Mouse (Mus musculus) forebrain, postnatal 0 days (tissue): ENCODE measurements at regions not wholly inside any gene's neighbourhood (a gene's known extent, or its start where the extent isn't known, plus 50 kb on each side); places are given as distances from the start of the nearest gene placed in this dataset.
A peak's percentile ranks its signal among the peaks of the same experiment; 100 is the strongest.

Source experiments
- ATAC-seq: fragments of 200-750 bp; cut with Nextera tagmentation; 2 replicates; pipeline ENCODE4 v1.8.0; 2017; ENCODE audit warnings: mild to moderate bottlenecking, moderate library complexity
- DNase-seq: peaks from one replicate; pipeline ENCODE4 v3.0.0-alpha.2; 2015
- H3K27ac ChIP-seq: fragments of 300-500 bp; sonication (generic); 2 replicates; pipeline ENCODE4 v1.5.1; 2014; ENCODE audit warnings: low read depth, mild to moderate bottlenecking, antibody characterized with exemption, low read length, moderate library complexity, mixed read lengths
- H3K27me3 ChIP-seq: fragments of 300-500 bp; sonication (generic); 2 replicates; pipeline ENCODE4 v1.6.1; 2014; ENCODE audit warnings: mild to moderate bottlenecking, low read length, mixed read lengths; ENCODE audit not compliant: insufficient read depth
- H3K36me3 ChIP-seq: fragments of 300-500 bp; sonication (generic); 2 replicates; pipeline ENCODE4 v1.6.1; 2014; ENCODE audit warnings: mild to moderate bottlenecking, moderate library complexity; ENCODE audit not compliant: insufficient read depth
- H3K4me1 ChIP-seq: fragments of 300-500 bp; sonication (generic); 2 replicates; pipeline ENCODE4 v1.6.1; 2014; ENCODE audit warnings: antibody characterized with exemption; ENCODE audit not compliant: insufficient read depth
- H3K4me2 ChIP-seq: fragments of 300-500 bp; sonication (generic); 2 replicates; pipeline ENCODE4 v1.6.1; 2014; ENCODE audit warnings: low read depth, mild to moderate bottlenecking, moderate library complexity
- H3K4me3 ChIP-seq: fragments of 300-500 bp; sonication (generic); 2 replicates; pipeline ENCODE4 v1.5.1; 2014; ENCODE audit warnings: low read depth, low read length, mixed read lengths
- H3K9ac ChIP-seq: fragments of 300-500 bp; sonication (generic); 2 replicates; pipeline ENCODE4 v1.6.1; 2014; ENCODE audit warnings: mild to moderate bottlenecking
- H3K9me3 ChIP-seq: fragments of 300-500 bp; sonication (generic); 2 replicates; pipeline ENCODE4 v1.6.1; 2016; ENCODE audit warnings: low read length
- CTCF ChIP-seq: sonication (generic); IDR thresholded peaks from 2 replicates; pipeline ENCODE4 v1.5.1; 2016; ENCODE audit warnings: antibody characterized with exemption, control low read depth, low read depth
- WGBS: fragments of 180-500 bp; shearing (Covaris S2); extraction: QIAGEN DNeasy Blood & Tissue Kit; methylation state at CpG from one replicate; pipeline ENCODE4 v1.1.7; 2014; 5-methylcytosine and 5-hydroxymethylcytosine counted together

DNA sequence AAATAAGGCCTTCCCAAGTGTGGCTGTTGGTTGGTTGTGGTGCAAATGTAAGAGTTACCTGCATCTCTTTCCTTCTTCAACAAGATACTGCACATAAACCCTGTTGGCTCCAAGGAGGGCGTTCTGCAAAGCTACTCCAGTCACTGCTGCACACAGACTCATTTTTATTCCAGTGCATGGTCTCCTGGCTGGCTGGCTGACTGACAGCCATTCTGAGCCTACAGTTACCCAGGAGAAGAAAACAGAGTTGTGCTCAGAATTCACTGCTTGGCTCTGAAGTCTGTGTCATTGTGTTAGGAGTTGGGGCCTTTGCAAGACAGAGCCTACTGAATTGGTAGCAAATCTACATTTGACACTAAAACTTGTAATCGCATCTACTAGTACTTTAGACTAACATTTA, 138.0 kb upstream of the Ank start:
- Histone ChIP-seq H3K36me3 (no peaks in the 10 kb centered on the region), H3K27ac (no peak overlapping the region; the same call in 1 of the 2 replicates), H3K4me1 (0 out of 2 replicates have a peak, but pooled peaks cover 7% of the 10 kb centered on the region), H3K27me3 (no peaks in the 10 kb centered on the region), H3K4me3 (no peak overlapping the region), H3K9me3 (no peaks in the 10 kb centered on the region), H3K4me2 (no peak overlapping the region), H3K9ac (no peak overlapping the region)
- WGBS: 53% methylated on average over 2 of the region's 2 CpGs
- no peak for TF ChIP-seq CTCF
- ATAC-seq (peak; percentile 57; the same call in 1 of the 2 replicates), DNase-seq (peak; percentile 27)

DNA sequence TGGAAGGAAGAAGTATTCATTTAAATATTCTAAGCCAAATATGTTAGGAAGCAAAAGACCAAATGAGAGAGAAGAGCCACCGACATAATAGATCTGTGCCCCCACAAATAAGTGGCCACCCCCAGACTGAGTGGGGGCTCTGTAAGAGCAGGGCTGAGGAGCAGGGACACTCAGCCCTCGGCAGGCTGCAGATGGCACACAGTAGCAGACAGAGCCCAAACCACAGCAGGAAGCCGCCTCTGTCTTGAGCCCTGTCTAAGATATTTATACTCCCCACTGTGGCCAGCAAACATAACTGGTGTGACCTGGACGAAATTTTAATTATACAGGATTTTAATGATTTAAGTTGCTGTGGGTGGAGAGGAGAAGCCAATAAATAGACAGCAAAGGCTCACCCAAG, 126.4 kb upstream of the Ank start:
- Histone ChIP-seq H3K36me3 (no peaks in the 10 kb centered on the region), H3K27ac (no peak overlapping the region), H3K9me3 (0 out of 2 replicates have a peak, but pooled peaks cover 2% of the 10 kb centered on the region), H3K9ac (no peak overlapping the region), H3K4me2 (no peak overlapping the region), H3K4me1 (no peaks in the 10 kb centered on the region), H3K27me3 (no peaks in the 10 kb centered on the region), H3K4me3 (no peak overlapping the region)
- WGBS: 64% methylated on average over 4 of the region's 4 CpGs
- ATAC-seq (no peak), DNase-seq (no peak)
- TF ChIP-seq CTCF: no peak

DNA sequence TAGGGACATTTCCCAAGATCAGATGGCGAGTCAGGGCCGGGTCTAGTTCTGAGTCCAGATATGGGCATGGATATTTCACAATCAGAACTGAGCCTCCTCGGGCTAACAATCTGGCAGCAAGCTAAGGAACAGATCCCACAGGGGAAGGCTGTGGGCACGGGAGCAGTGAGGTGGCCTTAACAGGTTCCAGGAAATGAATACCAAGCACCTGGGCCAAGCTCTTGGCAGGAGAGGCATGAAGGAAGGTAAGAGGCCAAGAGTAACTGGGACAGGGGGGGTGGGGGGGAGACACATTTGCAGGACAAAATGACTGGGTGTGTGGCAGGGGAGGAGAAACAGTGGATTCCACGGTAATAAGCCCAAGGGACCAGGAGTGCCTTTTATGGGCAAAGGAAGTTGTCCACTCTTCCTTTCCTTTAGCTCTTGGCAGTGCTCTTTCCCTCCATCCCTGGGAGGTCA, 124.9 kb upstream of the Ank start:
- Histone ChIP-seq H3K9ac (no peak overlapping the region), H3K4me1 (no peaks in the 10 kb centered on the region), H3K27ac (no peak overlapping the region), H3K36me3 (no peaks in the 10 kb centered on the region), H3K4me3 (no peak overlapping the region), H3K4me2 (no peak overlapping the region), H3K9me3 (0 out of 2 replicates have a peak, but pooled peaks cover 4% of the 10 kb centered on the region), H3K27me3 (no peaks in the 10 kb centered on the region)
- ATAC-seq (no peak), DNase-seq (no peak)
- WGBS: 74% methylated on average over 5 of the region's 5 CpGs
- TF ChIP-seq CTCF: no peak

DNA sequence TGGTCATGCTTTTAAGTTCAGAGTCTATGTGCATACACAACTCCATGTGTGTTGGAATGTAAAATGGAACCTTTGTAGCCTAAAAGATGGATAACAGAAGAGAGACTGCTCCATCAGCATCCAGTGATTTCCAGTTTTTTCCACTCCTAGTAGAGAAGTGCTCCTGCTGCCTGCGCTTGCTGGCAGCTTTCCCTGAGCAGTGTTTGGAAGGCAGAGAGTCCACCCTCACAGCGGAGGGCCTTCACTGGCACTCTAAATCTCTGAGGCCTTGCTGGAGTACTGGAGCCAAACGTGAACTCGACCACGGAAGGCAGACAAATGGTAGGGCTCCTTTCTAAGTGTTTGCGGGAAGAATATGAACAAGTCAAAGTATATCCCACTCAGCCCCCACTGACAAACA, 108.0 kb upstream of the Ank start:
- peak; percentile 33 for DNase-seq

DNA sequence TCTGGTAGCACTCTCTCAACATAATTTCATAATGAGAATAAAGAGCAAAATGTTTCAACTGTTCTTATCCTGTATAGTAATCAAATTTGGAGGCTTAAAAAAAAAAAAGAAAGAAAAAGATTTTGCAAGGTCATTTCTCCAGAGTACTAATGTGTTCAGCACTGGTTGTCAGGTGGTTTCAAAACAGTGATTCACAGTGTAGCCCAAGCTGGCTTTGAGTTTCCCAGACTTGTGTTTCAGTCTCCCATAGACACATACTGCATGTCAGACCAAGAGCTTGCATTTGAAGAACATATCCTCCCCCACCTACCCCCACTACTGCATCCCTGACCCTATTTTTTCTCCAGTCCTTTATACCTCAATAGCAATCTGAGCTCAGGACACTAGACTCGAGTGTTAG, 107.2 kb upstream of the Ank start:
- DNase-seq (no peak), ATAC-seq (no peak)
- no peaks in the 10 kb centered on the region; the same call in 1 of the 2 replicates for H3K4me1 ChIP-seq
- 78% methylated on average over 1 of the region's 1 CpGs for WGBS
- no peaks in the 10 kb centered on the region for H3K36me3 ChIP-seq
- no peaks in the 10 kb centered on the region for H3K9me3 ChIP-seq
- H3K4me3 ChIP-seq: no peak overlapping the region
- no peak overlapping the region for H3K4me2 ChIP-seq
- no peak overlapping the region for H3K27ac ChIP-seq
- no peaks in the 10 kb centered on the region for H3K27me3 ChIP-seq
- no peak overlapping the region for H3K9ac ChIP-seq
- TF ChIP-seq CTCF: no peak

More for the DNA sequence above, 108.0 kb upstream of the Ank start:
- Histone ChIP-seq H3K4me2 (no peak overlapping the region), H3K27me3 (no peaks in the 10 kb centered on the region), H3K4me3 (no peak overlapping the region), H3K9ac (no peak overlapping the region), H3K4me1 (no peaks in the 10 kb centered on the region; the same call in 1 of the 2 replicates), H3K9me3 (no peaks in the 10 kb centered on the region), H3K27ac (no peak overlapping the region), H3K36me3 (no peaks in the 10 kb centered on the region)
- 61% methylated on average over 6 of the region's 6 CpGs for WGBS
- peak; percentile 38; the same call in 1 of the 2 replicates for ATAC-seq
- no peak for TF ChIP-seq CTCF

DNA sequence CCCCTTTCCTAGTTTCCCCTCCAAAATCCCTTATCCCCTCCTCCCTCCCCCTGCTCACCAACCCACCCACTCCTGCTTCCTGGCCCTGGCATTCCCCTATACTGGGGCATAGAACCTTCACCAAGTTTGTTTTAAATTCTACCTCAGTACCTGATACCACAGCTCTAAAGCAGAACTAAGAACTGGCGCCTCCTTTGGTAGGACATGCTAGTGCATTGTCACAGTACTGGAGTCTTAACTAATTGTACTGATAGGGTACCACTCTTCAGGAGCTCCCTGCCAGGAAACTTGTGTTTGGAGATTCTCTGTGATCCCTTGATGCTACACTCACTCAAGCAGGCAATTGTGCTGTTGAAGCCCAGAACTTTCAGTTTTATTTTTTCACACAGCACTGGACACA, 92.0 kb upstream of the Ank start:
- Histone ChIP-seq H3K9me3 (no peaks in the 10 kb centered on the region), H3K27ac (no peak overlapping the region), H3K4me2 (no peak overlapping the region), H3K36me3 (no peaks in the 10 kb centered on the region), H3K4me3 (no peak overlapping the region), H3K4me1 (no peaks in the 10 kb centered on the region), H3K27me3 (no peaks in the 10 kb centered on the region), H3K9ac (no peak overlapping the region)
- ATAC-seq (no peak), DNase-seq (no peak)
- 79% methylated on average over 1 of the region's 1 CpGs for WGBS
- no peak for TF ChIP-seq CTCF

DNA sequence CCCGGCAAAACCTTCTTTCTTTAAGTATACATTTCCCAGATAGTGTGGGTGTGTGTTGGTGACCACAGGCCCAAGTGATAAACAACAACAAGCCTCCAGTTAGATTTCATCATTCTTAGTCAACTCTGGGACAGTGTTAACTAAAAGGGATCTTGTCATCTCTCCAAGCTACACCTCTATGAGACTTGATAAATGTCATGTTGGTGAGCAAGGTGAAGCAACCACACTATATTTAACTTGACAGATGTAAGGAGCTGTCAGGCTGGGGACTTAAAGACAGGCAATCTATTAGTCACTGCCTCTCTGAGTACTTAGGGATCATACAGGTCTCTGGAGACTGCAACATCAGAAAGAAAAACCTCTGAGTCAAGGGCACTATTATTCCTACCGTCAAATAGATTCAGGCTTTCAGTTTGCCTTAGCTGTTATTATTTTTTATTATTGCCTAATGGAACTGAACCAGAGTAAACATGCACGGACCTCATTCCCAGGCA, 87.8 kb upstream of the Ank start:
- peak; percentile 58 for ATAC-seq
- H3K4me1 ChIP-seq: no peaks in the 10 kb centered on the region
- H3K27ac ChIP-seq: no peak overlapping the region
- no peak overlapping the region for H3K4me3 ChIP-seq
- 86% methylated on average over 3 of the region's 3 CpGs for WGBS
- no peak for DNase-seq
- no peaks in the 10 kb centered on the region for H3K36me3 ChIP-seq
- no peaks in the 10 kb centered on the region for H3K27me3 ChIP-seq
- TF ChIP-seq CTCF: no peak
- H3K4me2 ChIP-seq: no peak overlapping the region
- H3K9ac ChIP-seq: no peak overlapping the region
- H3K9me3 ChIP-seq: no peaks in the 10 kb centered on the region
